Mouse (Mus musculus) heart, adult 2 months (tissue): ENCODE data around the gene Lrch4.

Experiments
- CTCF ChIP-seq: fragments of 200-600 bp; IDR thresholded peaks from 2 replicates; pipeline ENCODE4 v1.8.1; 2022; ENCODE audit warnings: antibody characterized with exemption, mild to moderate bottlenecking, moderate library complexity
- EP300 ChIP-seq: fragments of 200-500 bp; IDR thresholded peaks from 2 replicates; pipeline ENCODE4 v1.6.1; 2011; ENCODE audit warnings: low read depth, low read length, control low read depth; ENCODE audit not compliant: insufficient read depth
- POLR2A ChIP-seq: fragments of 200-500 bp; IDR thresholded peaks from 2 replicates; pipeline ENCODE4 v1.6.1; 2011; ENCODE audit warnings: mild to moderate bottlenecking, low read depth, low read length, control low read depth; ENCODE audit not compliant: insufficient read depth

DNA sequence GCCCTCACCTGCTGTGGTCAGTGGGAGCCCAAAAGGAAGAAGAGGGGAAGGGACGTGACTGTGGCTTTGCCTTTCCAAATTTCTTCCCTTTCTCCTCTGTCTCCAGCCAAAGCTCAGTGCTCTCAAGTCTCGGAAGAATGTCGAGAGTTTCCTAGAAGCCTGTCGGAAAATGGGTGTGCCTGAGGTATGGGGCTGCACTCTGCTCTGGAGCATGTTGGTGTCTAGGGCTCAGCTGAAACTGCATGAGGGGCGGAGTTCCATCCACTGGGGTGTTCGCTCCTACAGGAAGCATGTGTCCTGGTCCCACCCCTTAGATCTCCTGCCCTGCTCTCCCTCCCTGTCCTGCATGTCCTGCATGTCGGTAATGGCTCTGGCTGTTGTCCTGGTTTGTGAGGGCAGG is 10.6 kb downstream of the Lrch4 start:
- TF ChIP-seq CTCF, result no peak
- no peak for TF ChIP-seq POLR2A
- TF ChIP-seq EP300, result no peak
